In genomic region chr2:127262480-127262879, GRCm38 (mm10) we compare ENCODE assay signal across 33 mouse cellular contexts.
"Had no signal": no experiment of that assay in that cellular context is flagged by ENCODE, and none has a peak within 500 bp of the region (broad histone marks: within the 10 kb centered on the region; RNA-seq: fewer than 3 reads in every experiment).

No protein-coding gene starts in this region.

- DNase-seq: heart, postnatal 10 days; heart, postnatal 14 days; heart, postnatal 36 days; heart, postnatal 4 days; kidney, adult 11 months; kidney, adult 18-20 months; kidney, adult 2 months; kidney, adult 8-10 months; kidney, adult 9 months; kidney, postnatal 10 days; kidney, postnatal 14 days; kidney, postnatal 25 days; kidney, postnatal 36 days; kidney, postnatal 4 days; layer of hippocampus, adult 9-11 months; layer of hippocampus, postnatal 36 days had no signal

- H3K4me2 ChIP-seq: heart, embryonic 11.5 days; heart, embryonic 12.5 days; heart, embryonic 13.5 days; heart, embryonic 15.5 days; hindbrain, embryonic 12.5 days; hindbrain, embryonic 13.5 days; hindbrain, embryonic 14.5 days; hindbrain, embryonic 15.5 days; intestine, embryonic 15.5 days; kidney, embryonic 15.5 days had no signal

- H3K4me1 ChIP-seq: heart, embryonic 12.5 days; heart, embryonic 13.5 days; heart, embryonic 15.5 days; hindbrain, embryonic 10.5 days; hindbrain, embryonic 12.5 days; hindbrain, embryonic 13.5 days; hindbrain, embryonic 15.5 days; intestine, embryonic 15.5 days; kidney, embryonic 15.5 days had no signal

- H3K9me3 ChIP-seq: heart, embryonic 12.5 days; heart, embryonic 13.5 days; heart, embryonic 15.5 days; hindbrain, embryonic 10.5 days; hindbrain, embryonic 12.5 days; hindbrain, embryonic 13.5 days; hindbrain, embryonic 15.5 days; intestine, embryonic 15.5 days; kidney, embryonic 15.5 days had no signal

- H3K27ac ChIP-seq: heart, embryonic 13.5 days; heart, embryonic 15.5 days; hindbrain, embryonic 10.5 days; hindbrain, embryonic 12.5 days; hindbrain, embryonic 13.5 days; hindbrain, embryonic 14.5 days; hindbrain, embryonic 15.5 days; hindbrain, postnatal 0 days; intestine, embryonic 15.5 days; kidney, embryonic 15.5 days; layer of hippocampus, adult 2 months had no signal

- H3K27me3 ChIP-seq: heart, embryonic 12.5 days; heart, embryonic 13.5 days; heart, embryonic 15.5 days; hindbrain, embryonic 12.5 days; hindbrain, embryonic 13.5 days; hindbrain, embryonic 15.5 days; intestine, embryonic 15.5 days; kidney, embryonic 15.5 days had no signal

- ATAC-seq: hindbrain, embryonic 16.5 days; hindbrain, postnatal 0 days; inflammation-experienced regulatory T-cells, adult 6 months; intestine, embryonic 15.5 days; intestine, embryonic 16.5 days; intestine, postnatal 0 days had no signal

- H3K4me3 ChIP-seq: heart, embryonic 12.5 days; heart, embryonic 13.5 days; heart, embryonic 15.5 days; hindbrain, embryonic 10.5 days; hindbrain, embryonic 12.5 days; hindbrain, embryonic 13.5 days; hindbrain, embryonic 15.5 days; intestine, embryonic 15.5 days; kidney, embryonic 15.5 days; layer of hippocampus, adult 2 months had no signal

- H3K9ac ChIP-seq: heart, embryonic 12.5 days; heart, embryonic 13.5 days; heart, embryonic 15.5 days; hindbrain, embryonic 12.5 days; hindbrain, embryonic 13.5 days; hindbrain, embryonic 14.5 days; hindbrain, embryonic 15.5 days; intestine, embryonic 15.5 days; kidney, embryonic 15.5 days had no signal
